In genomic region chr3:85508717-85509279, GRCm38 (mm10) we compare ENCODE assay signal across 16 mouse cellular contexts.
"Had no signal": no experiment of that assay in that cellular context is flagged by ENCODE, and none has a peak within 500 bp of the region (broad histone marks: within the 10 kb centered on the region; RNA-seq: fewer than 3 reads in every experiment).

No protein-coding gene starts in this region.

- H3K36me3 ChIP-seq: neural tube, embryonic 13.5 days; neural tube, embryonic 15.5 days; stomach, embryonic 15.5 days had no signal

- H3K27ac ChIP-seq: neural tube, embryonic 13.5 days; neural tube, embryonic 15.5 days; stomach, embryonic 15.5 days; stomach, postnatal 0 days had no signal

- H3K4me1 ChIP-seq: neural tube, embryonic 13.5 days; neural tube, embryonic 15.5 days; stomach, embryonic 15.5 days had no signal

- H3K27me3 ChIP-seq: neural tube, embryonic 13.5 days; neural tube, embryonic 15.5 days; stomach, embryonic 15.5 days had no signal

- H3K9me3 ChIP-seq: neural tube, embryonic 15.5 days; stomach, embryonic 15.5 days had no signal

- H3K9ac ChIP-seq: neural tube, embryonic 13.5 days; neural tube, embryonic 15.5 days; stomach, embryonic 15.5 days had no signal

- H3K4me2 ChIP-seq: neural tube, embryonic 13.5 days; neural tube, embryonic 15.5 days; stomach, embryonic 15.5 days had no signal

- DNase-seq: retina, postnatal 1 day; right cerebral cortex, adult 18-20 months; right cerebral cortex, postnatal 14 days; right cerebral cortex, postnatal 25 days; right cerebral cortex, postnatal 4 days; spleen, adult 18-20 months; thymus, adult 18-20 months; thymus, adult 2 months; thymus, postnatal 14 days; thymus, postnatal 25 days; thymus, postnatal 36 days; thymus, postnatal 4 days had no signal

- H3K4me3 ChIP-seq: neural tube, embryonic 13.5 days; neural tube, embryonic 15.5 days; stomach, embryonic 15.5 days had no signal
